Mouse (Mus musculus) hindbrain, embryonic 15.5 days (tissue): Measurements from ENCODE around the gene Maml3. TPM values are rescaled to one million over a fixed set of nuclear protein-coding genes. Genes with fewer than 3 reads are reported as not detected.

Experiments
- ATAC-seq: fragments of 200-750 bp; cut with Nextera tagmentation; 2 replicates; pipeline ENCODE4 v1.8.0; 2017; ENCODE audit warnings: low read depth, moderate number of reproducible peaks, moderate TSS enrichment; ENCODE audit not compliant: low FRiP score
- H3K27ac ChIP-seq: fragments of 300-500 bp; sonication (generic); replicated peaks from 2 replicates; pipeline ENCODE4 v1.5.1; 2015; ENCODE audit warnings: mild to moderate bottlenecking, inconsistent platforms
- H3K27me3 ChIP-seq: fragments of 300-500 bp; sonication (generic); 2 replicates; pipeline ENCODE4 v1.6.1; 2015; ENCODE audit warnings: control low read depth, inconsistent platforms
- H3K36me3 ChIP-seq: fragments of 300-500 bp; sonication (generic); 2 replicates; pipeline ENCODE4 v1.6.1; 2015; ENCODE audit warnings: control low read depth, inconsistent platforms
- H3K4me1 ChIP-seq: fragments of 300-500 bp; sonication (generic); replicated peaks from 2 replicates; pipeline ENCODE4 v1.6.1; 2015; ENCODE audit warnings: control low read depth, inconsistent platforms
- H3K4me2 ChIP-seq: fragments of 300-500 bp; sonication (generic); 2 replicates; pipeline ENCODE4 v1.6.1; 2015; ENCODE audit warnings: moderate library complexity, mild to moderate bottlenecking, inconsistent platforms
- H3K4me3 ChIP-seq: fragments of 300-500 bp; sonication (generic); 2 replicates; pipeline ENCODE4 v1.5.1; 2015; ENCODE audit warnings: mild to moderate bottlenecking, inconsistent platforms
- H3K9ac ChIP-seq: fragments of 300-500 bp; sonication (generic); 2 replicates; pipeline ENCODE4 v1.6.1; 2015; ENCODE audit warnings: inconsistent platforms
- H3K9me3 ChIP-seq: fragments of 300-500 bp; sonication (generic); 2 replicates; pipeline ENCODE4 v1.6.1; 2016; ENCODE audit warnings: control low read depth, inconsistent platforms
- WGBS: fragments of 180-500 bp; shearing (Covaris S2); methylation state at CpG from one replicate; pipeline ENCODE4 v1.1.7; 2015; 5-methylcytosine and 5-hydroxymethylcytosine counted together
- polyA plus RNA-seq: library from polyadenylated mRNA; unstranded; fragments of >200 nt; fragmentation: Nextera tagmentation; extraction: Ambion mirVana; gene quantifications from 2 replicates; pipeline ENCODE4 v1.2.1, GENCODE M21; 2015

Maml3 gene
- polyA plus RNA-seq, 1 experiment from 2014 or later: 7.8 TPM

DNA sequence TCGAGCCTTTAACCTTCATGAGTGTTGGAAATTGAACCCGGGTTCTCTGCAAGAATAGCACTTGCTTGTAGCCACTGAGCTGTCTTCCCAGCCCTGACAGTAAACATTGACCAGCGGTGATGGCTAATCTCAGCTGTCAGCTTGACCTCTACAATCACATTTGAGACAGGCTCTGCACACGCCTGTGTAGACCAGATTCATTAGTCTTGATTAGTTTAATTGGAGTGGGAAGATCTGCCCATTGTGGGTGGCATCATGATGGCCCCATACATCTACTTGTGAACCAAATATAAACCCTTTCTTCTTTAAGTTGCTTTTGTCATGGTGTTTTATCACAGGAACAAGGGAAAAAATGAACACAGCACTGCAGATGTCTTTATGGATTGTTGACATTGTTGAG, 457.5 kb downstream of the Maml3 start:
- H3K4me2 ChIP-seq: no peak overlapping the region
- WGBS: 80% methylated on average over 4 of the region's 4 CpGs
- H3K36me3 ChIP-seq: no peaks in the 10 kb centered on the region
- no peak for ATAC-seq
- no peak overlapping the region for H3K27ac ChIP-seq
- no peak overlapping the region for H3K9ac ChIP-seq
- H3K4me3 ChIP-seq: no peak overlapping the region
- H3K9me3 ChIP-seq: no peaks in the 10 kb centered on the region
- peaks cover 13% of the 10 kb centered on the region for H3K4me1 ChIP-seq
- H3K27me3 ChIP-seq: no peaks in the 10 kb centered on the region

DNA sequence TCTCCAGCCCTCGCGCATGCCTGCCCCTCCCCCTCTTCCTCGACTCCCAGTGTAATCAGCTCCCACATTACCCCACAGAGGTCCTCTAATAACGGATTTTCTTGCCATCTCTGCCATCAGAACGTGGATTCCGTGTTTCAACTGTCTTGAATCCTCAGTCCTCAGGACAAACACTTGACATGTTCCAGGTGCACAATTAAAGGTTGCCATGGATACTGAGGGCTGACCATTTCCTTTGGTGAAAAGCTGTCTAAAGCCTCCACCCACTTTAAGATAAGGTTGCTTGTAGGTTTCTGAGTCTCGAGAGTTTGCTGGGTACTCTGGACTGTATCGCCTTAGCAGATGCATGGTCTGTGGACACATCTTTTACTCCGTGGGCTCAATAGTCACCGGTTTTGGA, 458.6 kb downstream of the Maml3 start:
- Histone ChIP-seq H3K9ac (no peak overlapping the region), H3K4me1 (peaks cover 7% of the 10 kb centered on the region; the same call in 1 of the 2 replicates), H3K27ac (no peak overlapping the region), H3K36me3 (no peaks in the 10 kb centered on the region), H3K27me3 (no peaks in the 10 kb centered on the region), H3K9me3 (no peaks in the 10 kb centered on the region), H3K4me3 (no peak overlapping the region), H3K4me2 (no peak overlapping the region)
- 85% methylated on average over 10 of the region's 10 CpGs for WGBS
- ATAC-seq: no peak

DNA sequence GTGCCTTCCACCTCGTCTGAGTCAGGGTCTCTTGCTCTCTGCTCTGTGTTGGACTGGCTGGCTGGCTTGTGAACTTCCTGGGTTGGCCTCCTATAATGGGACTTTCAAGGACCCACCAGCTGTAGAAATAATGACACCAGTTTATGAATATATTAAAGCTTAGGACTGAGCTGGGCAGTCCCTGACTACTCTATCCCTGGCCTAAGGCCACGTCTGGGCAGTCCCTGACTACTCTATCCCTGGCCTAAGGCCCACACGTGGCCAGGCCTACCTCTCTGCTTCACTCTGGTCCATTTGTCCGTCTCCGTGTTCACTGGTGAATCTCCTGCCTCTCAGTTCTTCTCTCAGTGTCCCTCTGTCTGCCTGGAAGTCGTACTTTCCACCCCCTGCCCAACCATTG, 459.4 kb downstream of the Maml3 start:
- H3K4me2 ChIP-seq: no peak overlapping the region
- WGBS: 85% methylated on average over 6 of the region's 6 CpGs
- no peaks in the 10 kb centered on the region for H3K9me3 ChIP-seq
- H3K27me3 ChIP-seq: no peaks in the 10 kb centered on the region
- H3K27ac ChIP-seq: no peak overlapping the region
- no peaks in the 10 kb centered on the region for H3K36me3 ChIP-seq
- H3K4me3 ChIP-seq: no peak overlapping the region
- no peak overlapping the region for H3K9ac ChIP-seq
- H3K4me1 ChIP-seq: no peaks in the 10 kb centered on the region
- ATAC-seq: no peak

DNA sequence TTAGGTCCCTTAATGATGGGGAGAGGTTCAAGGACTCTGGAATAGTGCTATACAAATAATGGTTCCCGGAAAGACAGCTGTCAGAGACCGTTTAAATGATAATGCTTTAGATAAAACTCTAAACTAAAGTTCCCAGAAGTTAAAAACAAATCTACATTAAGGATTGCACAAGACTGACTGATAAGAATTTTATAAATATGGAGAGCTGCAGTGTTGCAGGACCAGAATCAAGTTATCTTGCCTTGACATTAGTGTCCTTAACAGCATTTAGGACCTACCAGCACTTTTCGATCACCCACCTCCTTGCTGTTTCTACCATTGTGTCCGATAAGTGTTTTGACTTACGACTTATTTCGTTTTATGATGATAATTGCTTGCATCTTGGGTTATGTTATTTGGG, 466.6 kb downstream of the Maml3 start:
- 94% methylated on average over 6 of the region's 6 CpGs for WGBS
- no peak overlapping the region for H3K4me3 ChIP-seq
- H3K4me2 ChIP-seq: no peak overlapping the region
- ATAC-seq: no peak
- H3K27me3 ChIP-seq: no peaks in the 10 kb centered on the region
- no peak overlapping the region for H3K27ac ChIP-seq
- H3K4me1 ChIP-seq: 0 out of 2 replicates have a peak, but pooled peaks cover 3% of the 10 kb centered on the region
- H3K36me3 ChIP-seq: no peaks in the 10 kb centered on the region
- H3K9ac ChIP-seq: no peak overlapping the region
- H3K9me3 ChIP-seq: no peaks in the 10 kb centered on the region

DNA sequence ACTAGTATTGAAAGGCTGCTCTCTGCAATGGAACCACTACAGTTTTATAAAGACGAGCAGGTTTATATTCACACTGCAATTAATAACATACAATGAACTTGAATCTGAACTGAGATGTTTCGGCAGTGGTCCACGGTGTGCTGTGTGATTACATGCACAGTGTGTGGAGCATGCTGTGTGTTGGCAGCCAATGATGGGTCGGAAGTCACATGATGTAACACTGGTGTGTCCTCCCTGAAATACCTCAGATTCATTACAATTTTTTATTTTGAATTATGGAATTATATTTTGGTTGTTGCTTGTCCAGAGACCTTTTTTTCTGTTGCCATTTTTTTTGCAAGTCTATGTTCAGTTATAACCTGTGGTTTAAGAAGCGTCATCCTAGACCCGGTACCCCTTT, 467.6 kb downstream of the Maml3 start:
- Histone ChIP-seq H3K4me2 (no peak overlapping the region), H3K4me1 (0 out of 2 replicates have a peak, but pooled peaks cover 3% of the 10 kb centered on the region), H3K9me3 (no peaks in the 10 kb centered on the region), H3K9ac (no peak overlapping the region), H3K4me3 (no peak overlapping the region), H3K36me3 (no peaks in the 10 kb centered on the region), H3K27me3 (no peaks in the 10 kb centered on the region), H3K27ac (no peak overlapping the region)
- WGBS: 90% methylated on average over 6 of the region's 6 CpGs
- no peak for ATAC-seq

DNA sequence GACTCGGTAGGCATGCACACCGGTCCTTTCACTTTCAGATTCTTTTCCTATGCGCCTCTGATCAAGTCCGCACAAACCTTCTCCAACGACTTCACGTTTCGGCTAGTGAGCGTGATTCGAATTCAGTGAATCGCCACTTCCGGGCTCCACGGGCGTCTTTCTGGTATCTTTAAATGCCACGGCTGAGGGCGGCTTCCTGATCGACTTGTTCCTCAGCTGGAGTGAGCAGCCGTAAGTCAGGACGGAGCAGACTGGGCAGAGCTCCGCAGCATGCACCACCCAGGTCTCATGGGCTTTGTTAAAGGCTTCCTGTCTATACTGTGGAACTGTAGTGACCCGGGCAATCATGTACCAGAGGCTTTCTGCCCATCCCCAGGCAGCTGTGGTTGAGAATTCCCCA, 468.2 kb downstream of the Maml3 start:
- no peak overlapping the region for H3K9ac ChIP-seq
- no peaks in the 10 kb centered on the region for H3K36me3 ChIP-seq
- no peaks in the 10 kb centered on the region for H3K27me3 ChIP-seq
- ATAC-seq: no peak
- no peaks in the 10 kb centered on the region for H3K9me3 ChIP-seq
- H3K4me1 ChIP-seq: 0 out of 2 replicates have a peak, but pooled peaks cover 3% of the 10 kb centered on the region
- H3K4me3 ChIP-seq: no peak overlapping the region
- H3K4me2 ChIP-seq: no peak overlapping the region
- no peak overlapping the region for H3K27ac ChIP-seq
- 88% methylated on average over 20 of the region's 20 CpGs for WGBS

DNA sequence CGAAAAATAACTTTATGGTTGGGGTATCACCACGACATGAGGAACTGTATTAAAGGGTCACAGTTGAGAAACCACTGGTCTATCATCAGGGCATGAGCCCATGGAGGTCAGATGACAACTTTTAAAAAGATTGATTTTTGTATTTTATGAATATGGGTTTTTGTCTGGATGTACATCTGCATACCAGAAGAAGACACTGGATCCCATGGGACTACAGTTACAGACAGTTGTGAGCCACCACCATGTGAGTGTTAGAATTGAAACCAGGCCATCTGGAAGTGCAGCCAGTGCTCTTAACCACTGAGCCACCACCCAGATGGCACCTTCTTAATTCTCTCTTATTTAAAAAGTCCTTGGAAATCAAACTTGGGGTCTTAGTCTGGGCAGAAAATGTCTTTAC, 468.9 kb downstream of the Maml3 start:
- 89% methylated on average over 2 of the region's 2 CpGs for WGBS
- H3K4me3 ChIP-seq: no peak overlapping the region
- H3K27ac ChIP-seq: no peak overlapping the region
- H3K36me3 ChIP-seq: no peaks in the 10 kb centered on the region
- no peak for ATAC-seq
- no peak overlapping the region for H3K9ac ChIP-seq
- no peaks in the 10 kb centered on the region for H3K27me3 ChIP-seq
- H3K4me1 ChIP-seq: 0 out of 2 replicates have a peak, but pooled peaks cover 3% of the 10 kb centered on the region
- no peak overlapping the region for H3K4me2 ChIP-seq
- no peaks in the 10 kb centered on the region; the same call in 1 of the 2 replicates for H3K9me3 ChIP-seq

Other genes with a start within 250 kb of the Maml3 start
- 3.1 and 3.4 TPM in 2 replicates for gene Foxo1, start 163.3 kb upstream of the Maml3 start, polyA plus RNA-seq